Mouse (Mus musculus): ENCODE data around the gene Foxj1. TPM values are rescaled to one million over a fixed set of nuclear protein-coding genes. Genes with fewer than 3 reads are reported as not detected.
A peak's percentile ranks its signal among the peaks of the same experiment; 100 is the strongest.

Gene Foxj1
- polyA plus RNA-seq, 1 experiment from 2014 or later, result 10.0 TPM

DNA sequence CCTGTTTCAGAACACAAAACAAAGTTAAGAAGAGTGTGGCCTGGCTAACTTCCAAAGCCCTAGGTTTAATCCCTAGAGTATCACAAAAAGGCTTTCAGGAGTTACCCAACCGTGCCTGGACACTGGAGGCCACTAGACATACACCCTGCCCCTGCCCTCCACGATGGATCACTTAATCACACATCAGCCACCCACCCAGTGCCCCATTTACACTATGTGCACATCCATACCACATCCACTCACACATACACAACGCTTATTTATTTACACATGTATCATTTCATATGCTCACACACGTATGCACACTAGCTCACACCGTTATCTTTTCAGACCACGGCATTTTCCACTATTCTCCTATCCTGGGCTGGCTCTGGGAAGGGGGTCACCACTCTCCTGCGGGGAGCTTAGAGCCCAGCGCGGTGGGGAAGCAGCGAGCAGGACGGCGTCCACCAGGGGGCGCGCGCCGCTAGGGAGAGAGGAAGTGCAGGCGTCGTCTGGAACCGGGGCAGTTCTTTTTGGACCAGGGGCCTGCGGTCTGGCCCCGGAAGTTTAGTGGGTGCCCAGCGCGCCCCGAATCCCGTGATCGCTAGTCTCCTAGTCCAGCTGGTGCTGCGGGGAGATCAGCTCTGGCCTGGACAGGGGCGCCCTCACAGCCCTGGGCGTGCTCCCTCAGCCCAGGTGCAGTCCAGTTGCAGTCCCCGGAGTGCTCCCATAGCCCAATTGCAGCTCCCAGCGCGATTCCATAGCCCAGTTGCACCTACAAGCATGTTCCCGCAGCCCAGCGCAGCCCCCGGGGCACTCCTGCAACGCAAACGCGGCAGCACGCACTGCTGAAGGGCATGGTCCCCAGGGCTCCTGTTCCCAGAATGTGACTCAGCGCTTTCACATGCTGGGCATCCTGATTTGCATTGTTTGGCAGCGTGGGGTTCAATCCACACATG, 16.2 kb downstream of the Foxj1 start:
- Histone ChIP-seq H3K4me2 (replicated peaks; ENCODE audit: low read depth, low read length) (peak overlapping the region; percentile 93), H3K9ac (ENCODE audit: low read depth, low read length) (peak overlapping the region; percentile 66), H3K27me3 (ENCODE audit: control insufficient read depth, insufficient read depth, low read length) (no peaks in the 10 kb centered on the region), H3K4me1 (replicated peaks; ENCODE audit: control insufficient read depth, insufficient read depth, low read length) (peaks cover 2% of the 10 kb centered on the region; the same call in 1 of the 2 replicates), H3K4me3 (ENCODE audit: low read depth, low read length) (peak overlapping the region; percentile 32), H3K9me3 (ENCODE audit: control insufficient read depth, low read length) (no peaks in the 10 kb centered on the region), H3K36me3 (ENCODE audit: control insufficient read depth, insufficient read depth, low read length) (no peaks in the 10 kb centered on the region), H3K27ac (ENCODE audit: low read depth, low read length) (no peak overlapping the region)
- DNase-seq (ENCODE audit: low spot score) (peak; percentile 94), ATAC-seq (ENCODE audit: low FRiP score) (peak; percentile 72)
- 2% methylated on average over 41 of the region's 41 CpGs for WGBS

DNA sequence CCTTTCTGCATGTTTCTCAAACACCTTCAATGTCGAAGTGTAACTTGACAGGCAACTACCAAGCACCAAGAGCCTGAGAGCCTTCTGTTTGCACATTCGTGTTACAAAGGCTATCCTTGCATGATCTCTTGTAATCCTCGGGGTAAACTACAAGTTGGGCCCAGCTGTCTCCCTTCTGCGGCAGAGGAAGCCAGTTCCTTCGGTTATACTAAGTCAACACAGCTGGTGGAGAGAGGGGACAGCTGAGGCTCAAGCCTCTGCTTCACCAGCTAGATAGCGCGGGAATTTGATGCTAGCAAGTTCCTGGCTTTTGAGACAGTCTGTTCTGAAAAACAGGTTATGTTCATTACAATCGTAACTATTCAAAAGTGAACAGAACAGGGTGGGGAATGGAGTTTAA, 22.8 kb downstream of the Foxj1 start:
- H3K36me3 ChIP-seq (ENCODE audit: control insufficient read depth, insufficient read depth, low read length), result no peaks in the 10 kb centered on the region
- H3K4me2 ChIP-seq (replicated peaks; ENCODE audit: low read depth, low read length), result no peak overlapping the region
- no peak overlapping the region for H3K4me3 ChIP-seq (ENCODE audit: low read depth, low read length)
- 52% methylated on average over 8 of the region's 8 CpGs for WGBS
- no peaks in the 10 kb centered on the region for H3K27me3 ChIP-seq (ENCODE audit: control insufficient read depth, insufficient read depth, low read length)
- no peaks in the 10 kb centered on the region; the same call in 1 of the 2 replicates for H3K4me1 ChIP-seq (replicated peaks; ENCODE audit: control insufficient read depth, insufficient read depth, low read length)
- no peak overlapping the region for H3K9ac ChIP-seq (ENCODE audit: low read depth, low read length)
- H3K9me3 ChIP-seq (ENCODE audit: control insufficient read depth, low read length), result no peaks in the 10 kb centered on the region
- no peak for ATAC-seq (ENCODE audit: low FRiP score)
- no peak for DNase-seq (ENCODE audit: low spot score)
- no peak overlapping the region for H3K27ac ChIP-seq (ENCODE audit: low read depth, low read length)

DNA sequence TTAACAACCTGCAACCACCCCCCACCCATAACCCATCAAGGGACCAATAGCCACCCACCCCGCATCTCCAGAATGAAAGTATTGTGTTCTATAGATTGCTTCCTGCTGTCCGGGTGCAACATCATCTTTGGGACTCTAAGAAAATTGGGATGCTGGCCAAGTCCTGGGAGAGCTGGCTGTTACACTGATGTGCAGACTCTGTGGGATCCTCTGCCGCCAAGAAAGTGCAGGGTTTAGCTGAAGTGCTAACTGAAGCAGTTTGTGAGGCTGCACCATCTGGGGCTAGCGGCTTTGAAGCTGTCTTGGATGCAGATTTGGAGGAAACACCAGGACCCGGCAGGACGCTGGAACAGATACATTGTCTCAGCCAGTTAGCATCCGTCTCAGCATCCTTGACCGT, 24.0 kb downstream of the Foxj1 start:
- H3K27ac ChIP-seq (ENCODE audit: low read depth, low read length), result no peak overlapping the region
- DNase-seq (ENCODE audit: low spot score) (no peak), ATAC-seq (ENCODE audit: low FRiP score) (no peak)
- H3K4me2 ChIP-seq (replicated peaks; ENCODE audit: low read depth, low read length), result no peak overlapping the region
- no peak overlapping the region for H3K4me3 ChIP-seq (ENCODE audit: low read depth, low read length)
- no peaks in the 10 kb centered on the region; the same call in 1 of the 2 replicates for H3K4me1 ChIP-seq (replicated peaks; ENCODE audit: control insufficient read depth, insufficient read depth, low read length)
- WGBS, result 57% methylated on average over 8 of the region's 8 CpGs
- H3K36me3 ChIP-seq (ENCODE audit: control insufficient read depth, insufficient read depth, low read length), result no peaks in the 10 kb centered on the region
- H3K9me3 ChIP-seq (ENCODE audit: control insufficient read depth, low read length), result no peaks in the 10 kb centered on the region
- H3K27me3 ChIP-seq (ENCODE audit: control insufficient read depth, insufficient read depth, low read length), result no peaks in the 10 kb centered on the region
- H3K9ac ChIP-seq (ENCODE audit: low read depth, low read length), result no peak overlapping the region

DNA sequence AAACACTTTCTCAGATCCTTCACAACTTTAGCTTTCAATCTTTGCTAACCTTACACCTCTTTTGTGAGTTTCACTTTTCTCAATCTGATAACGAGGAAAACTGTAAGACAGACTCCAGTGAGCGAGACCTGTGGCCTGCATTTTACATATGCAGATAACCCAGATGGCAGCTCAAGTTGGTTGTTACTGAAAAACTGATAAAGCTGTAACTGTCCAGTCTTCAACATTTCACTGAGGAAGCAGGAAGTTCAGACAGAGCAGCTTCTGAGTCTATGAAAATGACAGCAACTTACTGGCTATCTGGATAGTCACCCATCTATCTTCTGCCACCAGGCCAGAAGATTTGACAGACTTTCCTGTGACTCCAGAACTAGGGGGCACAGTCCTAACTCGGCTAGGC, 25.6 kb downstream of the Foxj1 start:
- H3K4me1 ChIP-seq (replicated peaks; ENCODE audit: control insufficient read depth, insufficient read depth, low read length), result no peaks in the 10 kb centered on the region
- 0 out of 2 replicates have a peak, but pooled peaks cover 1% of the 10 kb centered on the region for H3K36me3 ChIP-seq (ENCODE audit: control insufficient read depth, insufficient read depth, low read length)
- no peak overlapping the region for H3K9ac ChIP-seq (ENCODE audit: low read depth, low read length)
- 76% methylated on average over 3 of the region's 3 CpGs for WGBS
- no peaks in the 10 kb centered on the region for H3K9me3 ChIP-seq (ENCODE audit: control insufficient read depth, low read length)
- no peak for DNase-seq (ENCODE audit: low spot score)
- no peak for ATAC-seq (ENCODE audit: low FRiP score)
- H3K4me3 ChIP-seq (ENCODE audit: low read depth, low read length), result no peak overlapping the region
- no peaks in the 10 kb centered on the region for H3K27me3 ChIP-seq (ENCODE audit: control insufficient read depth, insufficient read depth, low read length)
- H3K4me2 ChIP-seq (replicated peaks; ENCODE audit: low read depth, low read length), result no peak overlapping the region
- H3K27ac ChIP-seq (ENCODE audit: low read depth, low read length), result no peak overlapping the region

DNA sequence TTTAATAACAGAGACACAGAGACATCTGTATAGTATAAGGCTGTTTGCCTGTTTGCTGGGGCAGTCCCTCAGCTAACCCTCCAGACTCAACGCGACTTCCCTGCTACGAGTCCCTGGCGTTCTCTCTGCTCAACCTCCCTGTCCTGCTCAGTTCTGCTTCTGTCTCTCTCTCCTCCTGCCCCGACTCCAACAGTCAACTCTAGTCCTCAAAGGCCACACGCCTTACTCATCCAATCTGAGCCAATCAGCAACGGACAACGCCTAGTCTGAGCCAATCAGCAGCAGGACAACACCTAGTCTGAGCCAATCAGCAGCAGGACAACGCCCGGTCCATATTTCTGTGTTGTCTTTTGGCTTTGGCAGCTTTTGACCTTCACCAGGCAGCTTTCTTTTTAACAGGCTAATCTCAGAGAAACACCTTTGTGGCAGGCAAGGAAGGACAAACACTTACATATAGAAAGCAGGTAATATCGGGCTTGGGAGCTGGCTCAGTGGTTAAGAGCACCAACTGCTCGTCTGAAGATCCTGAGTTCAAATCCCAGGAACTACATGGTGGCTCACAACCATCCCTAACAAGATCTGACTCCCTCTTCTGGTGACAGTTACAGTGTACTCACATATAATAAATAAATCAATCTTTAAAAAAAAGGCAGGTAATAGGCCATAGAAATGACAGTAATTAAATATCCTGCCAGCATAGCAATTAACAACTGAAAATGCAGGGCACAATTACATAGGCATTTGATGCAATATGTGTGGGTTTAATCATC, 27.3 kb downstream of the Foxj1 start:
- H3K9ac ChIP-seq (ENCODE audit: low read depth, low read length), result no peak overlapping the region
- no peaks in the 10 kb centered on the region for H3K4me1 ChIP-seq (replicated peaks; ENCODE audit: control insufficient read depth, insufficient read depth, low read length)
- WGBS, result 92% methylated on average over 12 of the region's 12 CpGs
- DNase-seq (ENCODE audit: low spot score) (no peak), ATAC-seq (ENCODE audit: low FRiP score) (no peak)
- H3K27ac ChIP-seq (ENCODE audit: low read depth, low read length), result no peak overlapping the region
- H3K36me3 ChIP-seq (ENCODE audit: control insufficient read depth, insufficient read depth, low read length), result 0 out of 2 replicates have a peak, but pooled peaks cover 2% of the 10 kb centered on the region
- H3K9me3 ChIP-seq (ENCODE audit: control insufficient read depth, low read length), result no peaks in the 10 kb centered on the region
- no peak overlapping the region for H3K4me3 ChIP-seq (ENCODE audit: low read depth, low read length)
- no peaks in the 10 kb centered on the region for H3K27me3 ChIP-seq (ENCODE audit: control insufficient read depth, insufficient read depth, low read length)
- H3K4me2 ChIP-seq (replicated peaks; ENCODE audit: low read depth, low read length), result no peak overlapping the region

DNA sequence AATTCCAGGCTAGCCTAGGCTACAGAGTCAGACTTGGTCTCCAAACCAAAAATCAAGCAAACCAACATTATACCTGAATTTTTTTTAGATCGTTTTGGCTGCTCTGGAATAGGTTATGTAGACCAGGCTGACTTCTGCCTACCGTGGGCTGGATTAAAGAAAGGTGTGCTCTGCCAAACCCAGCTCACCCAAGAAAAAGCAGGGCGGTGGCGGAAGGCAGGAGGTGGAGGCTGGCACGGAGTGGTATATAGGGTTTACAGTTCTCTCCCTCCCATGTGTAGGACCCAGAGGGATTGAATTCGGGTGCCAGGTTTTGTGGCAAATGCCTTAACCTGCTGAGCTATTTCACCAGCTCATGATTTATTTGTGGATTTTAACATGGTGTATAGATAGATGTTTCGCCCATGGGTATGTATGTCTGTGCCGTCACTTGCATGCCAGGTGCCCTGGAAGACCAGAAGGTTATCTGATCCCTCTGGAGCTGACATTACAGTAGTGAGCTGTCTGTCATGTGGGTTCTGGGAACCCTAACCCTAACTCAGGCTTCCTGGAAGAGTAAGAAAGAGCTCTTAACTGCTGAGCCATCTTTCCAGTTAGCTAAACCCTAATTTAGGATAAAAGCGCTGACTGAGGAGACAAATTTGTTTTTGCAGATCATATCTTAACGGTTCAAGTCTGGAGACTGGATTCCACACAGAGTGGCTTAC, 28.0 kb downstream of the Foxj1 start, which contains the start of gene Exoc7:
TSS of gene Exoc7 (minus strand) at position 215 of the 707 bp plus-strand sequence.
- peak within 1 kb of the TSS; percentile 78 for H3K4me2 ChIP-seq (replicated peaks; ENCODE audit: low read depth, low read length)
- H3K27me3 ChIP-seq (ENCODE audit: control insufficient read depth, insufficient read depth, low read length), result no peaks in the 10 kb centered on the region
- 0 out of 2 replicates have a peak, but pooled peaks cover 2% of the 10 kb centered on the region for H3K36me3 ChIP-seq (ENCODE audit: control insufficient read depth, insufficient read depth, low read length)
- no peaks in the 10 kb centered on the region for H3K9me3 ChIP-seq (ENCODE audit: control insufficient read depth, low read length)
- H3K4me3 ChIP-seq (ENCODE audit: low read depth, low read length), result peak within 1 kb of the TSS; percentile 68
- no peaks in the 10 kb centered on the region for H3K4me1 ChIP-seq (replicated peaks; ENCODE audit: control insufficient read depth, insufficient read depth, low read length)
- 0 out of 2 replicates have a peak within 1 kb of the TSS, but pooled peaks have one; percentile 27 for H3K27ac ChIP-seq (ENCODE audit: low read depth, low read length)
- ATAC-seq (ENCODE audit: low FRiP score), result peak; percentile 34; the same call in 1 of the 2 replicates
- peak within 1 kb of the TSS; percentile 71 for H3K9ac ChIP-seq (ENCODE audit: low read depth, low read length)
- DNase-seq (ENCODE audit: low spot score), result no peak
- WGBS, result 88% methylated on average over 10 of the region's 10 CpGs

DNA sequence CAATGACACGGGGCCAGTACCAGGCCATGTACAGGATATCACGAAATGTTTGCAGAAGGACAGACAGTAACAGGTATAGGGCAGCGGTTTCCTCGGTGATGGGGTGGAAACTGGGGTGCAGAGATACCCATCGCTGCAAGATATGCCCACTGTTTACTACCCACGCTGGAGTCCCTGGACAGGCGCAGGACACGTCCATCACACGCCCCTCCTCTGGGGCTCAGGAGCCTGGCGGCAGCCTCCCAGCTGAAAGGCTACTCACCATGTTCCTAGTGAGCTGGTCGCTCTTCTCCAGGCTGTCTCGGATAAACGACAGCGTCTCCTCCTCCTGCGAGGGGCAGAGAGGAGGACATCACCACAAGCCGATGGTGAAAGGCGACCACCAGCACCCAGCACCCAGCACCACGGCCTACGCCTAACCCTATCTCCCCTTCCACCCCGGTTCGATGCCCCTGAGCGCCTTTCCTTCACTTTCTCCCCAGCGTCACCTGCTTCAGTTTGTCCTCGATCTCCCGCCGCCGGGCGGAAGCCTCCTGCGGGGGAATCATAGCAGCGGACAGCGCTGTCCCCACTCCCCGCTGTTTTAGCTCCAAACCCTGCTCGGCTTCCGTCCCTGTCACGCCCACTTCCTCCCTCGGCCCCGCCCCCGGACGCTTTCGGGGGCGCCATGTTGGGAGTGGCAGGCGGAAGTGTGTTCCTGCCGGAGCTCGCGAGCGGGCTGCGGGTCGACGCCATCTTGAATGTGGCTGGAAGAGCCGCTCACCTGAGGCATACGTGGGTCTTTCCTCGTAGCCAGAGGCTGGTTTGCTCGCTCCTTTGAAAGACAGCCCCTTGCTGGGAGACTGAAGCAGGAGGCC, 28.8 kb downstream of the Foxj1 start:
- Histone ChIP-seq H3K4me3 (ENCODE audit: low read depth, low read length) (peak overlapping the region; percentile 68), H3K9ac (ENCODE audit: low read depth, low read length) (peak overlapping the region; percentile 71), H3K4me2 (replicated peaks; ENCODE audit: low read depth, low read length) (peak overlapping the region; percentile 78), H3K9me3 (ENCODE audit: control insufficient read depth, low read length) (no peaks in the 10 kb centered on the region), H3K27me3 (ENCODE audit: control insufficient read depth, insufficient read depth, low read length) (no peaks in the 10 kb centered on the region), H3K27ac (ENCODE audit: low read depth, low read length) (0 out of 2 replicates have a peak overlapping the region, but pooled peaks have one; percentile 27), H3K36me3 (ENCODE audit: control insufficient read depth, insufficient read depth, low read length) (0 out of 2 replicates have a peak, but pooled peaks cover 2% of the 10 kb centered on the region), H3K4me1 (replicated peaks; ENCODE audit: control insufficient read depth, insufficient read depth, low read length) (no peaks in the 10 kb centered on the region)
- 4% methylated on average over 51 of the region's 53 CpGs for WGBS
- DNase-seq (ENCODE audit: low spot score) (peak; percentile 98), ATAC-seq (ENCODE audit: low FRiP score) (peak; percentile 94)
